Mouse (Mus musculus) MEL (cell line): Measurements from ENCODE around the gene Dctn1. TPM values are rescaled to one million over a fixed set of nuclear protein-coding genes. Genes with fewer than 3 reads are reported as not detected.

Experiments
- DNase-seq: peaks from one replicate; pipeline ENCODE4 v3.0.0; 2011; ENCODE audit warnings: low read depth, low spot score
- H3K27ac ChIP-seq: 2 replicates; pipeline ENCODE4 v1.5.1; 2012; ENCODE audit warnings: low read depth, mild to moderate bottlenecking, control low read depth, low read length, moderate library complexity; ENCODE audit not compliant: control insufficient read depth
- H3K27me3 ChIP-seq, 2 experiments: fragments of 150-350 bp in 1 of 2; sonication (generic) in 1 of 2; 2 replicates each; pipeline ENCODE4 v1.6.1; 2012; ENCODE audit warnings: low read length in 2 of 2, mild to moderate bottlenecking in 2 of 2, improper control_type of control experiment in 1 of 2, moderate library complexity in 1 of 2; ENCODE audit not compliant: insufficient read depth in 2 of 2, control insufficient read depth in 1 of 2
- H3K36me3 ChIP-seq, 2 experiments: 2 replicates each; pipeline ENCODE4 v1.6.1; 2012 to 2014; ENCODE audit warnings: low read length in 2 of 2, improper control_type of control experiment in 1 of 2, inconsistent platforms in 1 of 2, mild to moderate bottlenecking in 1 of 2; ENCODE audit not compliant: insufficient read depth in 2 of 2, control insufficient read depth in 1 of 2
- H3K4me1 ChIP-seq, 2 experiments: fragments of 150-350 bp in 1 of 2; sonication (generic) in 1 of 2; 2 replicates each; pipeline ENCODE4 v1.6.1; 2012; ENCODE audit warnings: low read length in 2 of 2, improper control_type of control experiment in 1 of 2, mild to moderate bottlenecking in 1 of 2; ENCODE audit not compliant: insufficient read depth in 2 of 2, control insufficient read depth in 1 of 2
- H3K4me3 ChIP-seq, 2 experiments: fragments of 150-350 bp in 1 of 2; sonication (generic) in 1 of 2; 2 replicates each; pipeline ENCODE4 v1.5.1; 2012; ENCODE audit warnings: low read depth in 2 of 2, low read length in 2 of 2, mild to moderate bottlenecking in 2 of 2, moderate library complexity in 2 of 2, control low read depth in 1 of 2, improper control_type of control experiment in 1 of 2; ENCODE audit not compliant: control insufficient read depth in 1 of 2, insufficient read depth in 1 of 2
- H3K79me2 ChIP-seq: 2 replicates; pipeline ENCODE4 v1.6.1; 2012; ENCODE audit warnings: mild to moderate bottlenecking, low read length, moderate library complexity; ENCODE audit not compliant: control insufficient read depth, poor library complexity, insufficient read depth
- H3K9ac ChIP-seq: 2 replicates; pipeline ENCODE4 v1.6.1; 2012; ENCODE audit warnings: low read depth, mild to moderate bottlenecking, control low read depth, low read length, moderate library complexity; ENCODE audit not compliant: control insufficient read depth, poor library complexity, severe bottlenecking
- H3K9me3 ChIP-seq: fragments of 150-350 bp; sonication (generic); replicated peaks from 2 replicates; pipeline ENCODE4 v1.6.1; 2012; ENCODE audit warnings: mild to moderate bottlenecking, low read length, improper control_type of control experiment, moderate library complexity; ENCODE audit not compliant: insufficient read depth
- CHD1 ChIP-seq: IDR thresholded peaks from 2 replicates; pipeline ENCODE4 v1.6.1; 2012; ENCODE audit warnings: low read depth, mild to moderate bottlenecking, inconsistent platforms, low read length, improper control_type of control experiment
- CHD2 ChIP-seq: IDR thresholded peaks from 2 replicates; pipeline ENCODE4 v1.6.1; 2011; ENCODE audit warnings: low read length, improper control_type of control experiment
- CTCF ChIP-seq, 3 experiments: IDR thresholded peaks in 2 of 3; conservative IDR thresholded peaks in 1 of 3; 2 replicates each; pipeline ENCODE4 v1.5.1; 2011 to 2012; ENCODE audit warnings: low read length in 3 of 3, low read depth in 2 of 3, mild to moderate bottlenecking in 2 of 3, improper control_type of control experiment in 1 of 3, inconsistent platforms in 1 of 3, mixed read lengths in 1 of 3, moderate library complexity in 1 of 3; ENCODE audit not compliant: control insufficient read depth in 1 of 3, insufficient read depth in 1 of 3, poor library complexity in 1 of 3, severe bottlenecking in 1 of 3
- E2F4 ChIP-seq: IDR thresholded peaks from 2 replicates; pipeline ENCODE4 v1.6.1; 2011; ENCODE audit warnings: low read depth, low read length, improper control_type of control experiment, borderline replicate concordance
- EP300 ChIP-seq, 2 experiments: IDR thresholded peaks; 2 replicates each; pipeline ENCODE4 v1.6.1; 2011; ENCODE audit warnings: improper control_type of control experiment in 2 of 2, low read length in 2 of 2, low read depth in 1 of 2, mild to moderate bottlenecking in 1 of 2
- GATA1 ChIP-seq: IDR thresholded peaks from 2 replicates; pipeline ENCODE4 v1.6.1; 2011; ENCODE audit warnings: low read depth, low read length, improper control_type of control experiment
- JUND ChIP-seq: IDR thresholded peaks from 2 replicates; pipeline ENCODE4 v1.6.1; 2011; ENCODE audit warnings: low read depth, mild to moderate bottlenecking, improper control_type of control experiment, low read length
- MAFK ChIP-seq: IDR thresholded peaks from 2 replicates; pipeline ENCODE4 v1.6.1; 2011; ENCODE audit warnings: low read depth, mild to moderate bottlenecking, low read length, improper control_type of control experiment, borderline replicate concordance
- MAZ ChIP-seq: IDR thresholded peaks from 2 replicates; pipeline ENCODE4 v1.6.1; 2012; ENCODE audit warnings: low read depth, mild to moderate bottlenecking, inconsistent platforms, low read length, improper control_type of control experiment
- MEF2A ChIP-seq: IDR thresholded peaks from 2 replicates; pipeline ENCODE4 v1.6.1; 2014; ENCODE audit warnings: low read depth, mild to moderate bottlenecking, inconsistent platforms, low read length, improper control_type of control experiment; ENCODE audit not compliant: poor library complexity, insufficient replicate concordance, severe bottlenecking; ENCODE audit errors: extremely low read depth
- MYB ChIP-seq: IDR thresholded peaks from 2 replicates; pipeline ENCODE4 v1.6.1; 2011; ENCODE audit warnings: mild to moderate bottlenecking, low read depth, low read length, improper control_type of control experiment
- NELFE ChIP-seq: IDR thresholded peaks from 2 replicates; pipeline ENCODE4 v1.6.1; 2011; ENCODE audit warnings: low read depth, low read length, improper control_type of control experiment
- POLR2A ChIP-seq, 2 experiments: IDR thresholded peaks; 2 replicates each; pipeline ENCODE4 v1.6.1; 2011 to 2012; ENCODE audit warnings: low read length in 2 of 2, mild to moderate bottlenecking in 2 of 2, control low read depth in 1 of 2, improper control_type of control experiment in 1 of 2, low read depth in 1 of 2, moderate library complexity in 1 of 2; ENCODE audit not compliant: control insufficient read depth in 1 of 2, insufficient read depth in 1 of 2, poor library complexity in 1 of 2
- POLR2AphosphoS5 ChIP-seq: IDR thresholded peaks from 2 replicates; pipeline ENCODE4 v1.6.1; 2012; ENCODE audit warnings: low read depth, borderline replicate concordance, mild to moderate bottlenecking, inconsistent platforms, low read length, moderate library complexity, mixed read lengths
- TAL1 ChIP-seq: IDR thresholded peaks from 2 replicates; pipeline ENCODE4 v1.6.1; 2012; ENCODE audit warnings: mild to moderate bottlenecking, inconsistent platforms, low read length, moderate library complexity, mixed read lengths
- USF1 ChIP-seq: IDR thresholded peaks from 2 replicates; pipeline ENCODE4 v1.6.1; 2014; ENCODE audit warnings: low read depth, mild to moderate bottlenecking, inconsistent platforms, low read length, improper control_type of control experiment, moderate library complexity
- USF2 ChIP-seq, 2 experiments: IDR thresholded peaks; 2 replicates each; pipeline ENCODE4 v1.6.1; 2011 to 2012; ENCODE audit warnings: improper control_type of control experiment in 2 of 2, low read length in 2 of 2, borderline replicate concordance in 1 of 2, inconsistent platforms in 1 of 2, low read depth in 1 of 2, mild to moderate bottlenecking in 1 of 2; ENCODE audit not compliant: insufficient read depth in 1 of 2
- ZKSCAN1 ChIP-seq: IDR thresholded peaks from 2 replicates; pipeline ENCODE4 v1.6.1; 2012; ENCODE audit warnings: low read depth, mild to moderate bottlenecking, inconsistent platforms, low read length, improper control_type of control experiment, moderate library complexity
- ZMIZ1 ChIP-seq: IDR thresholded peaks from 2 replicates; pipeline ENCODE4 v1.6.1; 2012; ENCODE audit warnings: low read depth, mild to moderate bottlenecking, inconsistent platforms, low read length, improper control_type of control experiment, moderate library complexity
- ZNF384 ChIP-seq: IDR thresholded peaks from 2 replicates; pipeline ENCODE4 v1.6.1; 2012; ENCODE audit warnings: low read depth, mild to moderate bottlenecking, inconsistent platforms, low read length, improper control_type of control experiment
- polyA plus RNA-seq, 2 experiments: library from polyadenylated mRNA; stranded (reverse) in 1 of 2; unstranded in 1 of 2; fragments of >175 nt in 1 of 2; fragments of >200 nt in 1 of 2; gene quantifications; 2 replicates each; pipeline versions ENCODE4 v1.2.1 to v1.2.4; 2012; ENCODE audit warnings: low replicate concordance in 2 of 2, low read depth in 1 of 2; ENCODE audit not compliant: insufficient read length in 2 of 2, insufficient read depth in 1 of 2, missing spikeins in 1 of 2
- total RNA-seq: library from RNA; depleted of rRNA; stranded (reverse); fragments of 300-350 nt; gene quantifications from 2 replicates; pipeline ENCODE4 v1.2.3, GENCODE M21; 2012

Gene Dctn1
- total and polyA plus RNA-seq, 3 experiments, result 23.3 to 81.9 TPM; not detected in 1

DNA sequence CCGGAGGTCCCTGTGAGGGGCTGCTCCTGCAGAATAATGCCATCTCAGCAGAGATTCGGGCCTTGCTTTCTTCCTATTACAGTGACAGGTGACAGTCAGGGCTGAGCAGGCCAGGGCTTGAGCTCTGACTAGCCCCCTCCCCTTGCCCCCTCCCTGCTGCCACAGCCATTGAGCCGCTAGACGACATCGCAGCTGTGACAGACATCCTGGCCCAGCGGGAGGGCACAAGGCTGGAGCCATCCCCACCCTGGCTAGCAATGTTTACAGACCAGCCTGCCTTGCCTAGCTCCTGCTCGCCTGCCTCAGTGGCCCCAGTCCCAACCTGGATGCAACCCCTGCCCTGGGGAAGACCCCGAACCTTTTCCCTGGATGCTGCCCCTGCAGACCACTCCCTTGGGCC is 14.0 kb upstream of the Dctn1 start:
- Histone ChIP-seq H3K36me3 (no peaks in the 10 kb centered on the region), H3K79me2 (no peaks in the 10 kb centered on the region), H3K27me3 (no peaks in the 10 kb centered on the region), H3K4me1 (peaks cover 0 to 7% of the 10 kb centered on the region in 2 experiments; a peak in 2 of 4 replicates), H3K4me3 (no peak overlapping the region), H3K9me3 (no peaks in the 10 kb centered on the region), H3K27ac (no peak overlapping the region), H3K9ac (no peak overlapping the region)
- TF ChIP-seq JUND, result no peak
- no peak for TF ChIP-seq USF2 (IDR thresholded peaks at IDR 0.05; ENCODE audit: borderline replicate concordance in 1 of 2, insufficient read depth in 1 of 2, low read depth in 1 of 2, low read length in 2 of 2)
- no peak for TF ChIP-seq GATA1
- no peak for TF ChIP-seq CHD2
- no peak for TF ChIP-seq MAFK
- no peak for TF ChIP-seq MEF2A
- no peak for TF ChIP-seq NELFE
- TF ChIP-seq EP300 (IDR thresholded peaks at IDR 0.05; ENCODE audit: low read depth in 1 of 2, low read length in 2 of 2), result no peak
- TF ChIP-seq USF1, result no peak
- TF ChIP-seq MAZ, result no peak
- TF ChIP-seq MYB, result no peak
- TF ChIP-seq POLR2AphosphoS5, result no peak
- DNase-seq, result no peak

- H3K79me2 ChIP-seq, result no peaks in the 10 kb centered on the region
- H3K4me3 ChIP-seq, result no peak overlapping the region
- no peaks in the 10 kb centered on the region for H3K27me3 ChIP-seq
- TF ChIP-seq GATA1 (no peak), TAL1 (no peak), E2F4 (no peak)
- H3K9me3 ChIP-seq, result no peaks in the 10 kb centered on the region
- peaks cover 2 to 10% of the 10 kb centered on the region in 2 experiments; a peak in 2 of 4 replicates for H3K4me1 ChIP-seq
- no peaks in the 10 kb centered on the region for H3K36me3 ChIP-seq
- H3K27ac ChIP-seq, result no peak overlapping the region
- no peak for DNase-seq
- H3K9ac ChIP-seq, result no peak overlapping the region
These were observed 12.7 kb upstream of the Dctn1 start for GRCm38 (mm10) chr6:83153038-83153437.

GRCm38 (mm10) chr6:83153485-83153884 is 12.2 kb upstream of the Dctn1 start:
- H3K9me3 ChIP-seq, result no peaks in the 10 kb centered on the region
- H3K36me3 ChIP-seq, result no peaks in the 10 kb centered on the region
- no peak overlapping the region for H3K9ac ChIP-seq
- no peaks in the 10 kb centered on the region for H3K79me2 ChIP-seq
- no peak overlapping the region for H3K27ac ChIP-seq
- no peak overlapping the region for H3K4me3 ChIP-seq
- DNase-seq, result no peak
- TF ChIP-seq USF2 (IDR thresholded peaks at IDR 0.05; ENCODE audit: borderline replicate concordance in 1 of 2, insufficient read depth in 1 of 2, low read depth in 1 of 2, low read length in 2 of 2) (no peak), POLR2AphosphoS5 (no peak), MEF2A (no peak), ZMIZ1 (no peak), NELFE (no peak), POLR2A (IDR thresholded peaks at IDR 0.05; ENCODE audit: control insufficient read depth in 1 of 2, insufficient read depth in 1 of 2, low read depth in 1 of 2, low read length in 2 of 2, poor library complexity in 1 of 2) (no peak), JUND (no peak), CHD1 (no peak), TAL1 (no peak), ZKSCAN1 (no peak), E2F4 (no peak), CTCF (IDR thresholded peaks at IDR 0.05 in 2 of 3, conservative IDR thresholded peaks at IDR 0.05 in 1 of 3; ENCODE audit: control insufficient read depth in 1 of 3, insufficient read depth in 1 of 3, low read depth in 2 of 3, low read length in 3 of 3, poor library complexity in 1 of 3, severe bottlenecking in 1 of 3) (no peak), ZNF384 (no peak), CHD2 (no peak), USF1 (no peak), MYB (no peak)
- TF ChIP-seq, all 39 proteins: peak for 0
- no peaks in the 10 kb centered on the region for H3K27me3 ChIP-seq
- H3K4me1 ChIP-seq, result peaks cover 2 to 10% of the 10 kb centered on the region in 2 experiments; a peak in 2 of 4 replicates
